Mouse (Mus musculus) heart, adult 9 months (tissue): ENCODE data around the gene Pi4k2a.

Experiments used
- DNase-seq, 2 experiments: peaks; one replicate each; pipeline ENCODE4 v3.0.0; 2022; ENCODE audit warnings: low spot score in 2 of 2

The Pi4k2a gene

DNA sequence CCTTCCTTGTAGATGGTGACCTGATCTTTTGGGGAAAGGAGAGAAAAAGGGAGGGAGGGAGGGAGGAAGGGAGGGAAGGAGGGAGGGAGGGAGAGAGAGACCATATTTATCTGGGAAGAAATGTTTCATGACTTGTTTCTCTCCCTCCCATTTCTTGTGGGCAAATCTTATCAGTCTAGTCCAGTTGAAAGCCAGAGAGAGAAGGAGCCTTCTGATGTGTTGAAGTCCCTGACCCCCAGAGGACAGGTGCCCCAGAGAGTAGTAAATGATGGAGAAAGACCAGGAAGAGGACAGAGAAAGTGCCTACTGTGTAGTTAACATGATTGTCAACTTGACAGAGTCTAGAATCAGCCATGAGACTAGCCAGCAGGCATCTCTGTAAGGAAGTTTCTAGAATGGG lies 44.8 kb downstream of the Pi4k2a start:
- DNase-seq: no peak

- no peak for DNase-seq
Measured at GRCm38 (mm10) chr19:42136126-42136525, 45.9 kb downstream of the Pi4k2a start.

DNA sequence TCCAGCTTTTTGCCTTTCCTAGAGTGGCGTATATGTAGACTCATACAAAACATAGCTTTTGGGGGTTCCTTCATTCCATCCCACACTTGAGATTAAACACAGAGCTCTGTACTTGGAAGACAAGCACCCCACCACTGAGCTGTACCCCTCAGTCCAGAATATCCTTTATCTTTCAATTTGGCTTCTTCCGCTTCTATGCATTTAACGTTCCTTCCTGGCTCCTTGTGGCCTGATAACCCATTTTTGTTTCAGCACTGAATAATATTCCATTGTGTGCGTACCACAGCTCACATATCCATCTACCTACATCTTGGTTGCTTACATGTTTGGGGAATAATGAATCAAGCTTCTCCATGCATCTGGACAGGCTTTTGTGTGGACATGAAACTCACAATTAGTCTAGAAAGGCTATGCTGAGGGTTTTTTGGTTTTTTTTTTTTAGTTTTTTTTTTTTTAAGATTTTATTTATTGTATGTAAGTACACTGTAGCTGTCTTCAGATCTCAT lies 47.0 kb downstream of the Pi4k2a start:
- DNase-seq: no peak

GRCm38 (mm10) chr19:42138517-42139285 lies 48.4 kb downstream of the Pi4k2a start:
- DNase-seq: no peak

DNA sequence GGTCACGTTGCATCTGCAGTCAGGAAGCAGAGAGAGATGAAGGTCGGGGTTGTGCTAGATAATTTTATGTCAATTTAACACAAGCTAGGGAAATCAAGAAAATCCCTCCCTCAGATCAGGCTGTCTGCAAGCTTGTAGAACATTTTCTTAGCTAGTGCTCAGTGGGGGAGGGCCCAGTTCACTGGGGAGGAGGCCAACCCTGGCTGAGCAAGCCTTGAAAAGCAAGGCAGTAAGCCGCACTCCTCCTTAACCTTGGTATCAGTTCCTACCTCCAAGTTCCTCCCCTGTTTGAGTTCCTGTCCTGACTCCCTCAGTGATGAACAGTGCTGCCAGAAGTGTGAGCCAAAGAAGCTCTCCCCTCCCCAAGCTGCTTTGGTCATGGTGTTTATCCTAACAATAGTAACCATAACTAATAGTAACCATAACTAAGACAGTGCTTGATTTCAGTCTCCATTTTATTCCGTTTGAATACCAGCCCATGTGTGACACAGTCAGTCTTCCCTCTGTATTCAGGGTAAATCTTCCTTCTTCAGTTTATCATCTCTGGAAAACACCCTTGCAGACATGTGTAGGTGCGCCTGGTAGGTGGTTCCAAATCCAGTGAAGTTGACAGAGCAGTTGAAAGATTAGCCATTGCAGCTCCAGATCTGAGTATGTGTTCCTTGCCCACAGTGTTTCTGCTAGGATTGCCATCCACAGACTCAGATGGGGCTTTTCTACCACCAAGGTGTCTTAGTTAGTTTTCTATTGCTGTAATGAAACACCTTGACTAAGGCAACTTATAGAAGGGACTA lies 49.7 kb downstream of the Pi4k2a start:
- DNase-seq: no peak

DNA sequence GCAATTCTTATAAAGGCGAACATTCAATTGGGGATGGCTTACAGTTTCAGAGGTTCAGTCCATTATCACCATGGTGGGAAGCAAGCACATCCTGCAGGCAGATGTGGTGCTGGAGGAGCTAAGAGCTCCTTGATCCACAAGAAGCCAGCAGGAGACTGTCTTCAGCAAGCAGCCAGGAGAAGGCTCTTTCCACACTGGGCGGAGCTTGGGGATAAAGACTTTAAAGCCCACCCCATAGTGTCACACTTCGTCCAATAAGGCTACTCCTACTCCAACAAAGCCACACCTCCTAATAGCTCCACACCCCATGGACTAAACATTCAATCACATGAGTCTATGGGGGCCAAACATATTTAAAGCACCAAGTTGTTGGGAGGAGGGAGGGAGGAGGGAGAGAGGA lies 51.7 kb downstream of the Pi4k2a start:
- DNase-seq: no peak

- no peak for DNase-seq
Measured at GRCm38 (mm10) chr19:42142757-42143156, 52.5 kb downstream of the Pi4k2a start.

- no peak for DNase-seq
Measured at GRCm38 (mm10) chr19:42144067-42144466, 53.8 kb downstream of the Pi4k2a start.

DNA sequence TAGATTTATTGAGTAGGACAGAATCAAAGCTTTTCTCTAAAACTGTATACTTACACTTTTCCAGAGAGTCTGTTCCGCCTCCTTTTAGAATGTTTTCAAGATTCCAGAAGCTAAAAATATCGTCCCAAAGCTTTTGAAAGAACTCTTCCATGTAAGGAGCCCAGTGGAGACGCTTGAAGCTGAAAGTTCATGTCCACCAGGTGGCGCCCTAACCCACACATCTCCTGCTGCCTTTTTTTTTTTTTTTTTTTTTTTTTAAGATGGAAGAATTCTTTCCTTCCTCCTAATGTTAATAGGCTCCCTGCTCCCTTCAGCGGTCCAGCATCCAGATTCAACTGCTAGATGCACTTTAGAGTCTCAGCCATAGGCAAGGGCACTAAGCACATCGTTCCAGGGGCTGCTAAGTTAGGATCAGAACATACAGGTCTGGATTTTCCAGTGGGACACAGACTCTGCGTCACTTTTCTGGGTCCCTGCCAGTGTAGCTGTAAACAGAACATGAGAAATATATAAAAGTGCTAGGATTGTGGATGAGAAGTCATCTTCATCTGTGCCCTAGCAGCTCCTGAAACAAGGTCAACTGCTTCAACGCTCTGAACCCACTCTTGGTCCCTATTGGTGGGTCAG lies 54.4 kb downstream of the Pi4k2a start:
- DNase-seq: peak; percentile 62 to 84

DNA sequence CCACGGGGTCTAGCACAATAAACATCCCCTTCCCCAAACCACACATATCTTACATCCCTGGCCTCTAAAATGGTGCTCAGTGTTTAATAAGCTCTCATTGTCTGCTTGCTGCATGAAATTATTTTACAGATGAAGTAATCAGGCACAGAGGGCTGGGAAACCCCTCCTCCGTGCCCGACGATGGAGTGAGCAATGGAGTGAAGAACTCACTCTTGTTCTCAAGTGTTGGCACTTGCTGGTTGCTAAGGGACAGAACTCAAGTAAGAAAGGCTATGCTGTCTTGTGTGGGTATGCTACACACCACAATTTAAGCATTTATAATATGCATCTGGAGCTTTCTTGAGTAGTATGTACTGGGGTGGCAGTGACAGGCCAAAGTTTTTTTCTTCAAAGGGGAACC lies 54.9 kb downstream of the Pi4k2a start:
- no peak for DNase-seq

- no peak for DNase-seq
Measured at GRCm38 (mm10) chr19:42145731-42146130, 55.5 kb downstream of the Pi4k2a start.

DNA sequence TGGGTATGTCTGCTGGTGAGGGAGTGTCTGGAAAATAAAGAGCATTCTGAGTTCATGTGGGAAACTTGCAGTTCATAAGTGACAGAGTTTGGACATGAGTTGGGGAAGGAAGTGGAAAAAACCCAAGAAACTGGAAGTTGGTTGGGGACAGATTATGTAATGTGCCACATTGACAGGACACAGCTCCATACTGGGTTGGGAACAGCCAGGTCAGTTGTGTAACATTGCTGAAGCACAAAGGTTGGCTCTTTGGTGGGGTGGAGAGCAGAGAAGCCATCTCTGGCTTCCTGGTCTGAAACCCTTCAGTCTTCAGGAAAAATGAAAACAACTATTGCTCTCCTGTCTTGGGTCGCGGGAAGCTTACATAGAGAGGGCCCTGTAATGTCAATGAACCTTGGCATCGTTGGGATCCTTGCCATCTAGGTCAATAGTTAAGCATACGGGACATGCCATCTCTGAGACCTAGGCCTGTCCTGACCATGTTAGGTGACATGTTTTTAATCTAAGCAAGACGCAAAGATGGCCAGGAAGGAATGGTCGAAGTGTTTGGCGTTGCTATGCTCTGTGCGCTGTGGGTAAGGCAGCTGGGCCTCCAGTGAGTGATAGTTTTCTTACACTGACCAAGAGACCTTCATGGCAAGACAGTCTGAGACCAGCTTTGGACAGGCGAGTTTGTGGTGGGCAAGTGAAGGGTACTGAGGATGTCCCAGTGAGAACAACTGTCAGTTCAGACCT lies 56.2 kb downstream of the Pi4k2a start:
- DNase-seq: peak; percentile 40 to 64

GRCm38 (mm10) chr19:42147170-42147768 lies 57.0 kb downstream of the Pi4k2a start, which contains the start of gene Marveld1:
Marveld1 (plus strand) TSS chr19:42147400.
- peak; percentile 87 to 89 for DNase-seq

DNA sequence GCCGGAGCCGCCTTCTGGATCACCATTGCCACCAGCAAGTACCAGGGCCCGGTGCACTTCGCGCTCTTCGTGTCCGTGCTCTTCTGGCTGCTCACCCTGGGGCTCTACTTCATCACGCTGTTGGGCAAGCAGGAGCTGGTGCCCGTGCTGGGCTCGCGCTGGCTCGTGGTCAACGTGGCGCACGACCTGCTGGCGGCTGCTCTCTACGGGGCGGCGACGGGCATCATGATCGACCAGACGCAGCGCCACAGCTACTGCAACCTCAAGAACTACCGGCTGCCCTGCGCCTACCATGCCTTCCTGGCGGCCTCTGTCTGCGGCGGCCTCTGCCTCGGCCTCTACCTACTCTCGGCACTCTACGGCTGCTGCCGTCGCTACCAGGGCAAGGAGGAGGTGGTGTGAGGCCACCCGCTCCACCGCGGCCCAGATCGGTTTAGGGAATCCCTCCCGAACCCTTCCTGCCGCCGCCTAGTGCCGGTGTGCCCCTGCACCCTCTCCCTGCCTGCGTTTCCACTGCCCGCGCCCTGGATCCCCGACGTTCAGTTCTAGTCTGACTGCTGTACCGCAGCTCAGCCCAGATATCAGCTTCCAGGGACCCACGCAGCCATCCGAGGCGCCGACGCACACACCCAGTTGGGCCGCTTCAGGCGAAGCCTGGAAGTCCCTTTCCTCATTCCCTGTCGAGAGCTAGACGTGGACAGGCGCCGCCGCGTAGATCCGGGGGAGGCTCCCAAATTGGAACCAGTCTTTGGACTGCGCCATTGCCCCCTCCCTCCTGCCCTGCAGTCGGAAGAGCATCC lies 57.7 kb downstream of the Pi4k2a start:
- DNase-seq: peak; percentile 75 to 80

- no peak for DNase-seq
Measured at GRCm38 (mm10) chr19:42148569-42148860, 58.2 kb downstream of the Pi4k2a start.

DNA sequence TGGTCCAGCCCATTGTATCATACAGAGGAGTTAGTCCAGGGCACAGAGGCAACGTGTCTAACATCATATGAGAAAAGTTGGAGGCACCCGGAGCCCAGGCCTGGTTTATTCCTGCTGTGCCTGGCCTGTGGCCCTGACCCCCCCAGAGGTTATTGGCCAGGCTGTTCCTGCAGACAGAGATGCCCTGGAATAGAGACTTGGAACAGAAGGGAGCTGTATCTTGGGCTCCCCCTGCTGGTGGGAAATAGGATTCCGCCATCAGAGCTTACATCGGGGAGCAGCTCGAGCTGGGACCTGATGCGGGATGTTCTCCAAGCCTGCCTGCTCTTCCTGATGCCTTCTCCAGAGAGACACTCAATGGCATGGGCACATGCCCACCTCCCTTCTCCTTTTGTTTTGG lies 61.7 kb downstream of the Pi4k2a start:
- DNase-seq: peak; percentile 88 to 92

GRCm38 (mm10) chr19:42157493-42158237 lies 67.4 kb downstream of the Pi4k2a start:
- DNase-seq: no peak

DNA sequence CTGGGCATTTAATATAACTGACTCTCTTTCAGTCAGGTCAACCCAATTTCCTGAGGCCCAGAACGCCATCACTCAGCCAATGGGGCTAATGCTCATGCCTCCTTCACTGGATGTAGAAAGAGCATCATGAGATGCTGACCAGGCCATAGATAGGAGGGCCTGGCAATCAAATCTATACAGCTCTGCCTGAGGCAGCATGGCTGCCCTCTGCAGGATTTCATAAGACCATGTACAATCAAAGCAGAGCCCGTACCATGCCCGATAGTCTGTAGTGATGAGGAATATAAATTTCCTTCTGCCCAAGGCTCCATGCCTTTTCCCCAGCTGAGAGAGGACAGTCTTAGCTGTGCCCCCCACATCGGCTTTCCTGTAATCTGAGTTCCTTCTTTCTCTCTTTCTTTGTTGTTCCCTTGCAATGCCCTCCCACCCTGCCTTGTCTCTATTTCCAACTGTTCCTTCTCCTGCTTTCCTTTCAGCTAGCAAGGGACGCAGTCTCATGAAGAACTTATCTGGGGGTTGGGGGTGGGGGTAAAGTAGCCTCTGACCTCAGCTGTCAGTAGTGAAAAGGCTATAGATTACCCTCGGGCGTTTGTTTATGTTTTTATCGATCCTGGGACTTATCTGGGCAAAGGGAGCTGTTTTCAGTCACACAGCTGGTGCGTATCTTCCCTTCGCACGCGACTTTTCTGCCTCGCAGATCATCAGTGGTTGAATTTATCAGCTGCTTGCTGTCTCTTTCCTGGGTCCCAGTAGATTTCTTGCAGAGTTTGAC lies 68.2 kb downstream of the Pi4k2a start:
- DNase-seq: no peak

- DNase-seq: no peak
Measured at GRCm38 (mm10) chr19:42163764-42164163, 73.5 kb downstream of the Pi4k2a start, which contains the start of gene Zfyve27. Zfyve27 (plus strand) TSS chr19:42163951.
